Mouse (Mus musculus) ES-Bruce4 (cell line): ENCODE measurements around the gene Spock1.

Experiments used
- EP300 ChIP-seq: IDR thresholded peaks from 2 replicates; pipeline ENCODE4 v1.6.1; 2011; ENCODE audit warnings: low read depth, low read length; ENCODE audit not compliant: insufficient read depth
- POLR2A ChIP-seq: IDR thresholded peaks from one replicate; pipeline ENCODE4 v1.8.1; 2011; ENCODE audit warnings: low read length; ENCODE audit not compliant: insufficient read depth

GRCm38 (mm10) chr13:57630532-57630931 is 277.6 kb downstream of the Spock1 start:
- TF ChIP-seq POLR2A (no peak), EP300 (no peak)
